Mouse (Mus musculus) thymus, adult 2 months (tissue): ENCODE measurements around the gene Krt222.

Experiments used
- CTCF ChIP-seq: fragments of 200-500 bp; IDR thresholded peaks from 2 replicates; pipeline ENCODE4 v1.5.1; 2012; ENCODE audit warnings: mild to moderate bottlenecking, control low read depth, low read length, moderate library complexity, borderline replicate concordance; ENCODE audit not compliant: control insufficient read depth, poor library complexity, insufficient read depth; ENCODE audit errors: extremely low read depth
- POLR2A ChIP-seq: fragments of 200-500 bp; IDR thresholded peaks from 2 replicates; pipeline ENCODE4 v1.6.1; 2012; ENCODE audit warnings: mild to moderate bottlenecking, low read length, control low read depth, moderate library complexity; ENCODE audit not compliant: control insufficient read depth, poor library complexity, insufficient read depth; ENCODE audit errors: extremely low read depth

DNA sequence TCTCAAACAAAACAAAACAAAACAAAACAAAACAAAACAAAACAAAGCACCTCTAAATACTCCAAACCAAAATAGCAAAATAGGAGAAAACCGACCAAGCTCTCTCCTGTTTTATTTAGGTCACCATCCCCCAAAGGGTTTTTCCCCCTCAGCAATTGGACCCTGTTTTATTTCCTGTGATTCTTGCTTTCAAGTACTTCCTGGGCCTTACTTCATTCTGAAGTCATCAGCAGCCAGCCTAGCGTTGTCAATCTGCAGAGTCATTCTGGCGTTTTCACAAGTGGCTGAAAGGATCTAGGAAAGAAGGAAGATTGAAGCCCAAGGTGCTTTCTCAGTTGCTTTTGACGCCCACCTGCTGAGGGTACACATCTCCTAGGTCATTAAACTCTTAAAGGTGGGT is 39.4 kb upstream of the Krt222 start:
- no peak for TF ChIP-seq CTCF
- TF ChIP-seq POLR2A = no peak
